Mouse (Mus musculus): ENCODE results near the gene Pold4.

DNA sequence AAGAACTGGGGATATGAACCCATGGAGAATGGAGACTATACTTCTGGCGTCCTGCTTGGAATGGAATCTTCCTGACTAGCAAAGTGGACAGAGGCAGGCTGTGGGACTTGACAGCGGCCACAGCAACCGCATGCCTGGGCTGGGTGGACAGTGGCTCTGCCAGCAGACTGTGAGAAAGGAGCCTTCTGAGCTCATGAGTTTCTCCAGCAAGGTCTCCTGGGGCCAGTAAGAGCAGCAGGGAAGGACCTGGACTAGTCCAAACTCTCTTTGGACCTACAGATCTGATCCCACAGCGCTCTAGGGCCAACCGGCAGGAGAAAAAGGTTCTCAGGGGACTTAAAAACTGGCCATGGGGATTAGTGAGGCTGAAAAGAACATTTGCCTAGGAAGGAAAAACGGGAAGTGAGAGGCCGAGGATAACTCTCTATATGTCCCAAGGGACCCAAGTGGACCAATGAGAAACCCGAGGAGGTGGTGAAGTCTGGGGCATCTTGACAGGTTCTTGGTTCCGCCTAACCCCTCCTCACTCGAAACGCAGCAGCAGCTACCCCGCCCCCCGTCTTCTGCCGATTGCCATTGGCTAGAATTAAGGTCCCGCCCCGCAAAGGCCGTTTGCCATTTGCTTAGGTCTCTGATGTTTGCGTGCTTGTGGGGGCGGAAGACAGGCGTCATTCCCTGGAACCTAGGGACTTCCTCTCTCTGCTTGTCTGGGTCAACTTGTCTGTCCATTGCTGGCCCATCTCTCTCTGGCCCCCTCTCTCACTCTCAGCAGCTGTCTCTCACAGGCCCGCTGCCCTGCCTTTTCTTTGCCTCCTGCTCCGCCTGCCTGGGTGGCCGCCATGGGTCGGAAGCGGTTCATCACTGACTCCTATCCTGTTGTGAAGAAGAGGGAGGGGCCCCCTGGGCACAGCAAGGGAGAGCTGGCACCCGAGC lies at the start of gene Pold4:
- TF ChIP-seq CTCF (IDR thresholded peaks at IDR 0.05) (no peak), EP300 (IDR thresholded peaks at IDR 0.05) (0 out of 2 replicates have a peak, but pooled peaks have one; percentile 14)

Data from lung, postnatal 0 days (tissue).